Mouse (Mus musculus) forelimb bud, embryonic 11.5 days (tissue): Measurements from ENCODE around the gene Nup43.
"Not testable (repeated sequence)": the region's sequence is repeated elsewhere in the genome, so short reads cannot be mapped to it uniquely, and the experiment has no call there.

Source experiments
- DNase-seq: peaks from one replicate; pipeline ENCODE4 v3.0.0-alpha.2; 2012; ENCODE audit warnings: low read depth, low spot score

Gene Nup43

GRCm38 (mm10) chr10:7667342-7667802, at the start of gene Nup43:
Gene Nup43, plus strand, starts transcription at chr10:7667503.
- peak; percentile 91 for DNase-seq

GRCm38 (mm10) chr10:7617556-7617955, 49.7 kb upstream of the Nup43 start:
- DNase-seq: not testable (repeated sequence)

GRCm38 (mm10) chr10:7619821-7620241, 47.5 kb upstream of the Nup43 start:
- no peak for DNase-seq

- DNase-seq: no peak
These were observed 46.6 kb upstream of the Nup43 start for GRCm38 (mm10) chr10:7620723-7621122.

GRCm38 (mm10) chr10:7622378-7622777, 44.9 kb upstream of the Nup43 start:
- DNase-seq: no peak

- no peak for DNase-seq
These were observed 43.3 kb upstream of the Nup43 start for GRCm38 (mm10) chr10:7623861-7624518.

- DNase-seq: no peak
These were observed 38.2 kb upstream of the Nup43 start for GRCm38 (mm10) chr10:7629092-7629491.

GRCm38 (mm10) chr10:7630286-7630685, 37.0 kb upstream of the Nup43 start:
- no peak for DNase-seq

DNA sequence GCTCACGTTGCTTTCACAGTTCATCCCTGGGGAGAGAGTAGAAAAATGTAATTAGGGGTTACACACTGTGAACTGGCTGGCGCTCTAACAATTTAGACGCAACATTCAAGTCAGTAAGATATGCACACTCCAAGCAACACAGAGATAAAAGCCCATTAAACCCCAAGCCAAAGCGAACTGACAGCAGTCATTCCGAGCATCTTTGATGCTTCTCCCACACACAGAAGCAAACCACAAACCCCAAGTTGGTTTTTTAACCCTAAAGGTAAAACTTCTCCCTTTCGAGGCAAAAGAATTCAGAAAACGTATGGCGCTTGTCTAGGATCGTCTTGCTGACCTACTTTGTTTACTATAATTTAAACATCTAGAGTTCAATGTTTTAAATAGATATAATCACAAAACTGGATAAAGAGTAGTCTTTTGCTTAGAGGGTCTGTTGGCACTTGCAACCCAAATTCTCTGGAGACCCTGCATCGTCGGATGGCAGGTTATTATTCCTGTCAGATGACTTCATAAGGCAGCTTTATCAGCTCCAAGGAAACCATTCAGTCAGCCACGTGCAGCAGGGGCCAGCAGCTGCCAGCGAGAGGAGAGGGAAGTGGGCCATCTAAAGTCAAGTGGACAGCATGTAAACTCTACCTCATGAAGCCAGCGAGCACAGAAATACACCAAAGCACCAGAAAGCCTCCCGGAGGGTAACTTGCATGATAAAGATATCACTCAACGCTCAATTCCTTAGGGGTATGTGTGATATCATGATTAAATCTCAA, 36.2 kb upstream of the Nup43 start:
- no peak for DNase-seq

DNA sequence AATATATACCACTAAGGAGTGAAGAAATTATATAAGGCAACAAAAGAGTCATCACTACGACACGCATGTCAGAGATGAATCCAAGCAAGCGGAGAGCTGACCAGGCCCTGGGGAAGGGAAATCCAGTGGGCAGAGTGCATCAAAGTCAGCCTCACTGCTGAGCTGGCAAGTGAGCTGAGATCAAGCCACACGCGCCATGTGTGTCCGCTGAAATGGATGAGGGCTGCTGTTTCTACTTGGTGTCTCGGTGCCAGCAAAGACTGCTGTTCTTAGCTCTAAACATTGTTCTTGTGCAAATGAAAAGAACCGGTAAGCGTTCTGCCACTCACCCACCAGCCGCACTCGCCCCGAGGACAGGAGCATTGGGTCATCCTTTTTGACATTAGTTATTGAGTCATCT, 26.9 kb upstream of the Nup43 start:
- no peak for DNase-seq

GRCm38 (mm10) chr10:7645911-7646310, 21.4 kb upstream of the Nup43 start:
- DNase-seq: no peak

- no peak for DNase-seq
These were observed 18.2 kb upstream of the Nup43 start for GRCm38 (mm10) chr10:7649059-7649458.

- DNase-seq: no peak
These were observed 16.2 kb upstream of the Nup43 start for GRCm38 (mm10) chr10:7651057-7651456.

DNA sequence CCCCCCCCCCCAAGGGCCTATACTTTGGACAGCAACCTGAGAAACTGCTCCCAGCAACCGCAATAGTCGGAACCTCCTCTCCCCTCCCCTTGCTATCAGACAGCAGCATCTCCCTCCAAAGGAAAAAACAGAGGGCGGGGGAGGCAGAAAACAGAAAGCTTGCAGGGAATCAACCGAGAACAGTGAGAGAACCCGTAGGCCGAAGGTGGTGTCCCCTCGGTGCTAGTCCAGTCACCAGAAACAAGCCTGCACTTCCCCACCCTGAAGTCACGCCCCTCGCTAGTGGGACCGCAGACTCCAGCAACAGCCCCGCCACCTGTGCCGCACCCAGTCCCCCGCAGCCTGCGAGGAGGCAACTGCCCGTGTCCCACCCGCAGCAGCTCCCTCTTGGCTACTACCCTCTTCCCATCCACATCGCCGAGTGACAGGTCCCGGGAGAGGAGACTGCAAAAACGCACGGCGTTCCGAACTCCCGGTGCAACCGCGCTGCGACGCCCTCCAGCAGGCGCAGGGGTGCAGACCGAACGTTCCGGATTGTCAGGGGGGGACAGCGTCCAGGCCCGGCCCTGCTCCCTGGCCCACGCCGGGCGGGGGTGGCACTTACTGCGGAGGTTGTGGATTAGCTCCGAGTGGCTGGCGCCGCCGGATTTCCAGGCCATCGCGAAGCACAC, 4.7 kb upstream of the Nup43 start:
- peak; percentile 67 for DNase-seq

DNA sequence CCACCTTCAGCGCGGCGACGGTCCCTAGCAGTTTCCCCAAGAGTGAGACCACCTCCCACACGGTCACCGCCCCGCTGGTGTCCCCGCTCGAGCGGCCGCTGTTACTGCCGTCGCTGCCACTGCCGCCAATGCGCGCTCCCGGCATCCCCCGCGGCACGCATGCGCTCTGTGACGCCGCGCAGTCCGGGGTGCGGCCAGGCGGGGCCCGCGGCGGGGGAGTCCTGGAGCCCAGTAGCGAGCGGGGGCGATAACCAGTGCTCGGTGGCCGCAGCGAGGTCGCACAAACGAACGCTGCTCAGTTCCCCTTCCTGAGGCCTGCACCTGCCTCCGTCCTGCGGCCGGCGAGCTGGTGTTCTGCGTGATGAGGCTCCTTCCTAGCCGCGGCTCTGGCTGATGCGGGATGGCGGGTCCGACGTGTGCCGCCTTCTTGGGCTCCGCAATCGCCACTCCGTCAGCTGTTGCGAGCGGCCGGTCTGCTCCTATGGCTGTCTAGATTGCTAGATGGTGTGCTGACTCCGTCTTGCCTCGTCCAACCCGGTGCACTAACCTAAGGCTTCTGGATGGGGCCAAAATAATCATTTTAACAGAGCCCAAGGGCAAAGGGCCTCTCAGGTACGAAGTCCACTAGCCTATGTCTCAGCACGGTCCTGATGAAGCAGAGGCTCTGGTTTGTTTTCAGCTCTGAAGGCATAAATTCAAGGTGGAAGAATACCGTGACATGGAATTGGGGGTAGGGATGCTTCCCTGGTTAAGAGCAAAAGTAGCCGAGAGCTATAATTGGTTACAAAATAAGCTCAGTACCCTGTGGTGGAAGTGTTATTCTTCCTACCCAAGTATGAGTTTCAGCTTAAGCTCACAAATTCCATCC, 3.9 kb upstream of the Nup43 start:
- DNase-seq: peak; percentile 81

GRCm38 (mm10) chr10:7664027-7664526, 3.2 kb upstream of the Nup43 start:
- DNase-seq: no peak

DNA sequence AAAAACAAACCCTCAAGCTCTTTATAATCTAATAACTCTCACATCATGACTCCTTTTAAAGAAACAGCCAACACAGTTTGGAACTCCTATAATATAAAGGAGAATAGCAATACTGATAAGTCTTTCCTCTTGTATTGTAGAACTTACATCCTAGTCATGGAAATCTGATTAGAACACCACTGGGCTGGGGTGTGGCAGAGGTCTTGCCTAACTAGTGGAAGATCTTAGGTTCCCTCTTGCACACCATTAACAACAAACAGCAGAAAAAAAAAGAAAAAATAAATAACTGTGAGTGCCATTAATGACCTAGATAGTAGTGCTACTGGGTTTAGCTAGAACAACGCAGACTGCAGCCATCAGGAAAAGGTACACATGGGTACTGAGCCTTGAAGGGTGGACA, 2.4 kb upstream of the Nup43 start:
- no peak for DNase-seq

DNA sequence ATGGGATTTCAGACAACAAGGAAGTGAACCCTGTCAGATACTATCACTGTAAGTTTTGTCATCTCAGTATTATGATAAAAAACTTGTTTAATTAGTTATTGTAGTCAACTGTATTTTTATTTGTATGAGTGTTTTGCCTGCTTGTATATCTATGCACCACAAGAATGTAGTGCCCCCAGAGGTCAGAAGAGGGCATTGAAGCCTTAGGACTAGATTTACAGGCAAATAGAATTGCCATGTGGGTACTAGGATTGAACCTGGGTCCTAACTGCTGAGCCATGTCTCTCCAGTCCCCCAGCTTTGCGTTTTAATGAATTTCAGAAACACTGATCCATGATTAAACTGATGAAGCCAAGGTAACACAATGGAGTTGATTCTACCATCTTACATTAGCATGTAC, 6.4 kb downstream of the Nup43 start:
- DNase-seq: peak; percentile 12

GRCm38 (mm10) chr10:7680731-7681301, 13.5 kb downstream of the Nup43 start, which contains the start of the genes Pcmt1 and Lats1:
Gene Pcmt1, minus strand, starts transcription at chr10:7681136.
Gene Lats1, plus strand, starts transcription at chr10:7681214.
- peak; percentile 60 for DNase-seq

GRCm38 (mm10) chr10:7681343-7682025, 14.2 kb downstream of the Nup43 start:
- peak; percentile 55 for DNase-seq
